ENCODE assay signal across 34 mouse cellular contexts in genomic region chr14:98023540-98023939, GRCm38 (mm10).
"Had no signal": no experiment of that assay in that cellular context is flagged by ENCODE, and none has a peak within 500 bp of the region (broad histone marks: within the 10 kb centered on the region; RNA-seq: fewer than 3 reads in every experiment).

No protein-coding gene starts in this region.

- H3K4me1 ChIP-seq: heart, embryonic 10.5 days; heart, embryonic 12.5 days; heart, embryonic 13.5 days; heart, embryonic 15.5 days had no signal

- H3K9me3 ChIP-seq: heart, embryonic 10.5 days; heart, embryonic 12.5 days; heart, embryonic 13.5 days; heart, embryonic 15.5 days; hindbrain, embryonic 10.5 days; hindbrain, embryonic 12.5 days; hindbrain, embryonic 13.5 days; hindbrain, embryonic 15.5 days; kidney, embryonic 15.5 days had no signal

- DNase-seq: heart, adult 2 months; heart, postnatal 10 days; heart, postnatal 14 days; heart, postnatal 36 days; heart, postnatal 4 days; kidney, adult 11 months; kidney, adult 18-20 months; kidney, adult 2 months; kidney, adult 8-10 months; kidney, adult 9 months; kidney, postnatal 10 days; kidney, postnatal 14 days; kidney, postnatal 25 days; kidney, postnatal 36 days; kidney, postnatal 4 days; layer of hippocampus, adult 9-11 months; layer of hippocampus, postnatal 36 days had no signal

- H3K4me2 ChIP-seq: heart, embryonic 11.5 days; heart, embryonic 12.5 days; heart, embryonic 13.5 days; heart, embryonic 15.5 days; hindbrain, embryonic 12.5 days; hindbrain, embryonic 13.5 days; hindbrain, embryonic 14.5 days; hindbrain, embryonic 15.5 days; kidney, embryonic 15.5 days had no signal

- H3K27me3 ChIP-seq: heart, embryonic 12.5 days; heart, embryonic 13.5 days; heart, embryonic 15.5 days; hindbrain, embryonic 12.5 days; hindbrain, embryonic 13.5 days; hindbrain, embryonic 15.5 days; kidney, embryonic 15.5 days had no signal

- H3K27ac ChIP-seq: heart, adult 2 months; heart, embryonic 10.5 days; heart, embryonic 13.5 days; heart, embryonic 15.5 days; hindbrain, embryonic 10.5 days; hindbrain, embryonic 12.5 days; hindbrain, embryonic 13.5 days; hindbrain, embryonic 14.5 days; hindbrain, embryonic 15.5 days; hindbrain, postnatal 0 days; kidney, embryonic 15.5 days; kidney, postnatal 0 days; layer of hippocampus, adult 2 months; left cerebral cortex, adult 2 months had no signal

- H3K36me3 ChIP-seq: heart, embryonic 10.5 days; heart, embryonic 12.5 days; heart, embryonic 13.5 days; heart, embryonic 15.5 days; hindbrain, embryonic 12.5 days; hindbrain, embryonic 13.5 days; hindbrain, embryonic 15.5 days; kidney, embryonic 15.5 days had no signal

- H3K4me3 ChIP-seq: heart, adult 2 months; heart, embryonic 10.5 days; heart, embryonic 12.5 days; heart, embryonic 13.5 days; heart, embryonic 15.5 days; hindbrain, embryonic 10.5 days; hindbrain, embryonic 12.5 days; hindbrain, embryonic 13.5 days; hindbrain, embryonic 15.5 days; kidney, embryonic 15.5 days; layer of hippocampus, adult 2 months; left cerebral cortex, adult 2 months had no signal

- ATAC-seq: hindbrain, embryonic 16.5 days; hindbrain, postnatal 0 days; inflammation-experienced regulatory T-cells, adult 6 months had no signal

- H3K9ac ChIP-seq: heart, embryonic 12.5 days; heart, embryonic 13.5 days; heart, embryonic 15.5 days; hindbrain, embryonic 12.5 days; hindbrain, embryonic 13.5 days; hindbrain, embryonic 14.5 days; hindbrain, embryonic 15.5 days; kidney, embryonic 15.5 days had no signal
